Mouse (Mus musculus) brain, embryonic 14.5 days (tissue): ENCODE data around the gene 1110059E24Rik.

Source experiments
- CTCF ChIP-seq: fragments of 200-500 bp; IDR thresholded peaks from 2 replicates; pipeline ENCODE4 v1.5.1; 2012; ENCODE audit warnings: inconsistent platforms, mild to moderate bottlenecking, moderate library complexity, borderline replicate concordance; ENCODE audit not compliant: insufficient read depth, insufficient read length; ENCODE audit errors: extremely low read depth
- POLR2A ChIP-seq: fragments of 200-500 bp; IDR thresholded peaks from 2 replicates; pipeline ENCODE4 v1.6.1; 2012; ENCODE audit warnings: mild to moderate bottlenecking, inconsistent platforms, borderline replicate concordance; ENCODE audit not compliant: poor library complexity, insufficient read depth, insufficient read length, severe bottlenecking; ENCODE audit errors: extremely low read depth

- no peak for TF ChIP-seq POLR2A
- TF ChIP-seq CTCF: no peak
Observed at GRCm38 (mm10) chr19:21581404-21581803, 71.4 kb downstream of the 1110059E24Rik start.
